Mouse (Mus musculus) CH12.LX (cell line): ENCODE data around the gene Wnt4.

ENCODE experiments used
- BHLHE40 ChIP-seq: IDR thresholded peaks from 2 replicates; pipeline ENCODE4 v1.6.1; 2011; ENCODE audit warnings: mild to moderate bottlenecking, low read depth, low read length, improper control_type of control experiment
- CTCF ChIP-seq, 2 experiments: IDR thresholded peaks in 1 of 2; conservative IDR thresholded peaks in 1 of 2; 2 replicates each; pipeline ENCODE4 v1.5.1; 2011 to 2012; ENCODE audit warnings: low read depth in 2 of 2, low read length in 2 of 2, improper control_type of control experiment in 1 of 2, inconsistent platforms in 1 of 2, mild to moderate bottlenecking in 1 of 2, moderate library complexity in 1 of 2
- ELF1 ChIP-seq: IDR thresholded peaks from 2 replicates; pipeline ENCODE4 v1.6.1; 2014; ENCODE audit warnings: low read depth, mild to moderate bottlenecking, inconsistent platforms, low read length, improper control_type of control experiment
- NELFE ChIP-seq: IDR thresholded peaks from 2 replicates; pipeline ENCODE4 v1.6.1; 2011; ENCODE audit warnings: low read depth, low read length, improper control_type of control experiment
- POLR2A ChIP-seq: IDR thresholded peaks from 2 replicates; pipeline ENCODE4 v1.6.1; 2011; ENCODE audit warnings: low read depth, mild to moderate bottlenecking, improper control_type of control experiment, low read length
- POLR2AphosphoS2 ChIP-seq: IDR thresholded peaks from 2 replicates; pipeline ENCODE4 v1.6.1; 2011; ENCODE audit warnings: low read depth, low read length, improper control_type of control experiment
- TCF12 ChIP-seq: IDR thresholded peaks from 2 replicates; pipeline ENCODE4 v1.6.1; 2014; ENCODE audit warnings: low read depth, mild to moderate bottlenecking, inconsistent platforms, low read length, improper control_type of control experiment
- USF1 ChIP-seq: IDR thresholded peaks from 2 replicates; pipeline ENCODE4 v1.6.1; 2014; ENCODE audit warnings: low read depth, mild to moderate bottlenecking, inconsistent platforms, low read length, improper control_type of control experiment

- TF ChIP-seq NELFE (no peak), USF1 (no peak), CTCF (conservative IDR thresholded peaks at IDR 0.05 in 1 of 2, IDR thresholded peaks at IDR 0.05 in 1 of 2; ENCODE audit: low read depth in 2 of 2, low read length in 2 of 2) (no peak), POLR2A (no peak), TCF12 (no peak), POLR2AphosphoS2 (no peak), BHLHE40 (no peak), ELF1 (no peak)
Observed at GRCm38 (mm10) chr4:137277600-137278143, 383 bp downstream of the Wnt4 start.
